Mouse (Mus musculus): ENCODE data around the gene Crybg1.

- TF ChIP-seq CTCF (IDR thresholded peaks at IDR 0.05; ENCODE audit: control insufficient read depth, insufficient read depth, low read length) (no peak), POLR2A (IDR thresholded peaks at IDR 0.05; ENCODE audit: borderline replicate concordance, control insufficient read depth, low read depth, low read length) (no peak)
These were observed 130.1 kb downstream of the Crybg1 start for GRCm38 (mm10) chr10:44018562-44018961.
